Mouse (Mus musculus) megakaryocyte, embryonic 14.5 days (primary cell): ENCODE data around the gene Rnf130. TPM values are rescaled to one million over a fixed set of nuclear protein-coding genes. Genes with fewer than 3 reads are reported as not detected.
A peak's percentile ranks its signal among the peaks of the same experiment; 100 is the strongest.

ENCODE experiments used
- H3K27me3 ChIP-seq: replicated peaks from 2 replicates; pipeline ENCODE3; 2012; ENCODE audit warnings: inconsistent platforms
- H3K36me3 ChIP-seq: replicated peaks from 2 replicates; pipeline ENCODE3; 2012; ENCODE audit warnings: low read length, inconsistent platforms, mixed read lengths
- H3K4me1 ChIP-seq: 2 replicates; pipeline ENCODE4 v1.6.1; 2012; ENCODE audit warnings: inconsistent platforms
- H3K4me3 ChIP-seq: replicated peaks from 2 replicates; pipeline ENCODE3; 2012; ENCODE audit warnings: moderate library complexity, mild to moderate bottlenecking, inconsistent platforms
- H3K9me3 ChIP-seq: 2 replicates; pipeline ENCODE4 v1.6.1; 2012; ENCODE audit warnings: inconsistent platforms
- FLI1 ChIP-seq: IDR thresholded peaks from 2 replicates; pipeline ENCODE4 v1.6.1; 2012; ENCODE audit warnings: low read length, inconsistent platforms, mixed read lengths
- GATA1 ChIP-seq: IDR thresholded peaks from 3 replicates; pipeline ENCODE4 v1.6.1; 2012; ENCODE audit warnings: mixed read lengths, low read length, inconsistent platforms, borderline replicate concordance
- polyA plus RNA-seq: library from polyadenylated mRNA; stranded (reverse); fragments of >175 nt; gene quantifications from 2 replicates; pipeline ENCODE4 v1.2.3, GENCODE M21; 2012; ENCODE audit warnings: low replicate concordance; ENCODE audit not compliant: insufficient read depth

Gene Rnf130
- polyA plus RNA-seq, 1 experiment, result 25.1 TPM

DNA sequence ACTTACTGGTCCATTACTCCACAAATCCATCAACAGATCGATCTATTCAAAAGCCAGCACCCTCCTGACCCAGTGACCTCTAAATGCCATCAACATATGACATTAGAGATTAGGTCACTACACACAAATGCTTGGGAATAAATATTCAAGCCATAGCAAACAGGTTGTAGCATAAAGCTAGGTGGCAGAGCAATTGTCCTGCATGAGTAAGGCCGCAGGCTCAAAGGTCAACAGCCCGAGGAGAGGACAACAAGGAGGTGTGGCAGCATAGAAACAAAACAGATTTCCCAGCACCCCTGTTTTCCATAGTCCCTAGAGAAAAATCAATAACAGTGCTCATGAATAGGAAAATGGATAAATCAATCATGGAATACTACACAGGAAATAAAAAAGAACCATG lies 3.1 kb upstream of the Rnf130 start:
- H3K4me3 ChIP-seq, result no peak overlapping the region
- TF ChIP-seq FLI1, result no peak
- TF ChIP-seq GATA1, result no peak
- H3K9me3 ChIP-seq, result no peaks in the 10 kb centered on the region
- H3K27me3 ChIP-seq, result no peaks in the 10 kb centered on the region
- no peaks in the 10 kb centered on the region for H3K36me3 ChIP-seq
- H3K4me1 ChIP-seq, result peaks cover 48% of the 10 kb centered on the region

DNA sequence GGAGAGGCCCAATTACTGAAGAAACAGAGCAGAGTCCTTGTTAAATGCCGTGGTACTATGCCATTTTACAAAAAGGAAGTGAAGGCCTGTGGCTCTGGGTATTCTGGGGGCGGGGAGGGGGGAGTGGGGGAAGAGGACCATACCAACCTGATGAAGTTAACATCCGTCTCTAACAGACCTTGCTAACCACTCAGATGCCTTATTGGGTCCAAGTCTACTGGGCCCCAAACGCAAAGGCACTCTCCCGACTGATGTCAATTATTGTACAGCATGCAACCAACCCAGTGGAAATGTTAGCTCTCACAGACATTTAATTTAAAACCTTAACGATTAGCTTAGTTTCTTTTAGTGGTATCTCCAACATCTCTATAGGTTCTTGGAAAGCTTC lies 707 bp upstream of the Rnf130 start:
- Histone ChIP-seq H3K27me3 (no peaks in the 10 kb centered on the region), H3K4me1 (peaks cover 47% of the 10 kb centered on the region), H3K4me3 (peak overlapping the region; percentile 99), H3K36me3 (no peaks in the 10 kb centered on the region), H3K9me3 (no peaks in the 10 kb centered on the region)
- TF ChIP-seq GATA1 (no peak), FLI1 (no peak)

DNA sequence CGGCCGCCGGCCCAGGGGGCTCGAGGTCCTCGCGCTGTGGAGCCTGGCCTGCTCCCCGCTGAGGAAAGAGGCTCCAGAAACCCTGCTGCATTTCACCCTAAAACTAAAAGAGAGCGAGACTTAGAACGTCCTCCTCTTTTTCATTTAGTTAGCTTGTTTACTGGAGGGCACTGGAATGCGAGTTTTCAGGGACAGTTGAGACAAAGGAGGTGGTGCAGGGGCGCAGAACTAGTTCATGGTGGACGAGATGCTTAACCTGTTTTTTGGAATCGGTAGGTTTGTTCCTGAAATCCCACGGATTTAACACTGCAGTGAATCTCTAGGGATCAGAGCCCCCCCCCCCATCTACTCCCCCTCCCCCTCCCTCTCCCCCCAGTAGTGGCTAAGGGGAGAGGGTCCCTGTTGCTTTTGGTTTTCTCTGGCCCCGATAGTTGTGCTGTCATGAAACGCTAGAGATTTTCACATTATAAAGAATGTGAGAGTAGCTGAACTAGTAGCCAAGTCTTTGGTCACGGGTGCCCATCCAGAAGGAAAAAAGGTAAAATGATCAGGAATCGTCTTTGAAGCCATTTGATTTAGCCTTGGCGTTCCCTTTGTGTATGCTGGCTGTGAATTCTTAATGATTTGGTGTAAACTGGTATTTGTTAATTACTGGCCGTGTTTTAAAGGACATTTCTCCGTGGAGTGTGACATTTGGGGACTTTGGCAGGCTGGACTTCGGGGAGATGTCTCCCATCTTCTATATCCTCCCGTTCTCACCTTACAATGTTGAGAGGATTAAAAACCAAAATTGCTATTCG lies 775 bp downstream of the Rnf130 start:
- no peaks in the 10 kb centered on the region for H3K9me3 ChIP-seq
- H3K36me3 ChIP-seq, result no peaks in the 10 kb centered on the region
- H3K27me3 ChIP-seq, result no peaks in the 10 kb centered on the region
- H3K4me3 ChIP-seq, result peak overlapping the region; percentile 99
- peaks cover 56% of the 10 kb centered on the region for H3K4me1 ChIP-seq
- TF ChIP-seq GATA1 (no peak), FLI1 (no peak)

DNA sequence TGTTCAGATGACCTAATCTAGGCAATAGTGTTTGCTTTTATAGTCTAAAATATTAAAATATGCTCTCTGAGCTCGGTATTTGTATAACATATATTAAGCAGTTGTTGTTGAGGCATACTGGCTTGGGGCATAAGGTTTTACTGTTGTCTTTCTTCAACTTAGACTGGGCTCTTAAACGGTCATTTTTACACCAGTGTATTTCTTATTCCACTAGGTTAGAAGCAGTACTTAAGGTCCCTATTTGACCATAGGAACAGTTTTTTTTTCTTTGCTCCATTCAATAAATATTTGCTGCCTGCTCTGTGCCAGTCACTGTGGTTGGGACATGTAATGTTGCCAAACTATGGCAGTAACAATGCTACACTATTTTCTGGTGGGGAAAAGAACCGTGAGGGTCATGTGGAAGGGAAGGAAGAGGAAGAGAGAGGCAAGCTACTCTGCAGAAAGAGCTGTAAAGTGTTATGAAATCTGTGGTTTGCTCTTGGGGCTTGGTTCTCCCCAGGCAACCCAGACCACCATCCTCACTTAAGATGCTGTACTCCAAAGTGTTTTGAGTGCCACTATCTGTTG lies 1.5 kb downstream of the Rnf130 start:
- Histone ChIP-seq H3K4me1 (peaks cover 59% of the 10 kb centered on the region), H3K9me3 (no peaks in the 10 kb centered on the region), H3K27me3 (no peaks in the 10 kb centered on the region), H3K36me3 (no peaks in the 10 kb centered on the region), H3K4me3 (peak overlapping the region; percentile 99)
- no peak for TF ChIP-seq GATA1
- TF ChIP-seq FLI1, result no peak

DNA sequence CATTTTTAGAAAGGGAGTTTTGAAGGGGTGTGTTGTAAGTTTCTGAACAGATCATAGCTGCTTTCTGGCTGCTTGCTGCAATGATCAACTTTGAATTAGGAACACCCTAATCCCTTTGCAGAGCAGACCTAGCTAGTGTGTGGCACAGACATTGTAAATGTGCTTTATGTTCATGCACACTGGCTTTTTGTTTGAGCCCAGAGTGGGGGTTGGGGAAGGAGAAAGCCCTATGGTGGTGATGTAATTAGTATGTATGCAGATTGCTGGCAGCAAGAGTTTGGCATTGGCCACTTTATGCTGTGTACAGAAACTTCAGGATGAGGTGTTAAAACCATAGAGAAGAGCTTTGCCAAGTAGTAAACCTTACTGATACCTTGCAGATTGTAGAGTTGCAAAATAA lies 3.3 kb downstream of the Rnf130 start:
- peaks cover 70% of the 10 kb centered on the region for H3K4me1 ChIP-seq

DNA sequence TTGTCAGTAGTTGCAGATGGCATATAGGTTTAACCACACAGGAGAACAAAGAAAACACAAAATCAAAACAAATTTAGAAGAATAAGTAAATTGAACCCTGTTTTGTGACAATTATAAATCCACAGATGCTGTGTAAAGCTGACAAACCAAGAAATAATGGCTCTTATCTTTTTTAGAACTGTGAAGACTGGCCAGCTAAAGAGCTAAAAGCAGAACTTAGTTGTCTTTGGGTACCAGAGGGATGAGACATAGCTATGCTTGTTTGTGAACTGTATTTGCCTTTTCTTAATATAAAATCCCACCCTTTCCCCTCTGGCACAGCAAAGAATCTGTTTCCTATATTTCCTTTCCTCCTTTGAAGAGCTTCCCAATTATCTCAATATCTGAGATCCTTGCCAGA lies 9.0 kb downstream of the Rnf130 start:
- H3K9me3 ChIP-seq, result no peaks in the 10 kb centered on the region
- no peaks in the 10 kb centered on the region for H3K36me3 ChIP-seq
- H3K4me1 ChIP-seq, result peaks cover 67% of the 10 kb centered on the region
- TF ChIP-seq GATA1 (no peak), FLI1 (no peak)
- H3K4me3 ChIP-seq, result no peak overlapping the region
- no peaks in the 10 kb centered on the region for H3K27me3 ChIP-seq

More for the DNA sequence above, 3.3 kb downstream of the Rnf130 start:
- H3K9me3 ChIP-seq, result no peaks in the 10 kb centered on the region
- H3K36me3 ChIP-seq, result no peaks in the 10 kb centered on the region
- H3K27me3 ChIP-seq, result no peaks in the 10 kb centered on the region
- H3K4me3 ChIP-seq, result no peak overlapping the region
- no peak for TF ChIP-seq GATA1
- TF ChIP-seq FLI1, result no peak

DNA sequence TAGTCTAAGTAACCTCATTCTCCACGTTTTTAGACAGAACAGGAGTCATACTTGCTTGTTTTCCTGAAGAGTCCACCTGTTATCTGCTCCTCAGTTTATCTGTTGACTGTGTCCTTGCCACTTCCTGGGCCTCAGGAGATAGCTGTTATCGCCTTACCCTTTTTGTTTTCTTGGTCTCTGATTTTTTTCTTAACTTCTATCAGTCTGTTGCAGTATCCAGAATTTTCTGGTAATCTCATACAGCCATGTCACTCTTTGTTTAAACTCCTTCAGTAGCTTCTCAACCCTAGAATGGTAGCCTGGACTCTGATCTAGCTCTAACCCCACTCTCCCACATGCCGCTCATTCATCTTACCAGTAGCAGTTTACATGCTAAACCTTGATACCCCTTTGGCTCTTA lies 10.6 kb downstream of the Rnf130 start:
- TF ChIP-seq FLI1 (no peak), GATA1 (no peak)
- Histone ChIP-seq H3K4me1 (peaks cover 58% of the 10 kb centered on the region), H3K36me3 (no peaks in the 10 kb centered on the region), H3K9me3 (no peaks in the 10 kb centered on the region), H3K4me3 (no peak overlapping the region), H3K27me3 (no peaks in the 10 kb centered on the region)

DNA sequence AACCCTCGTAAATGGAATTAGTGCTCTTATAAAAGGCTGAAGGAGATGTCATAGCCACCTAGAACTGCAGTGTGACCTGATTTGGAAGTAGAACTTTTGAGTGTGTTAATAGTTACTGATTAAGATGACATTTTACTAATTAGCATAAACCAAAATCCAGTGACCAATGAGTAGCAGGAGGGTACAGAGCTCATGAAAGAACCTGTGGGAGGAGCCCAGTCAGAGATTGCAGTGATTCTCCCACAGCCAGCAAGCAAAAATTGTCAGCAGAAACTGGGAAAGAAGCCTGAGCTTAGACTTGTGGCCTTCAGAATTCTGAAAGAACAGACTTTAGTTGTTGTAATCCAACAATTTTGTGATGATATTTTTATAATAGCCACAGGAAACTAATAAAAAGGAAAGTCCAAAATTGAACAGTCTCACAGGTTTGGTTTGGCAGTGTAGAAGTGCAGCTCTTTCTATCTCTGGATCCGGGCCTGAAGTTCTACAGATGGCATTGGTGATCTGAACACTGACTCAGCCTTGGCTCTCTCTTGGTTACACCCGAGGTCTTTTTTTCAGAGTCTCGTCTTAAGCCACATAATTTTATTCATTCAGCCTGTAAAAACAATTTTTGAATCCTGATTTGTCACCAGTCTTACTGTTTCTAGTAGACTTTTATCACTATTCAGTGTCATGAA lies 11.8 kb downstream of the Rnf130 start:
- no peaks in the 10 kb centered on the region for H3K27me3 ChIP-seq
- no peak for TF ChIP-seq FLI1
- no peak for TF ChIP-seq GATA1
- no peaks in the 10 kb centered on the region for H3K36me3 ChIP-seq
- no peak overlapping the region for H3K4me3 ChIP-seq
- H3K9me3 ChIP-seq, result no peaks in the 10 kb centered on the region
- H3K4me1 ChIP-seq, result peaks cover 60% of the 10 kb centered on the region

DNA sequence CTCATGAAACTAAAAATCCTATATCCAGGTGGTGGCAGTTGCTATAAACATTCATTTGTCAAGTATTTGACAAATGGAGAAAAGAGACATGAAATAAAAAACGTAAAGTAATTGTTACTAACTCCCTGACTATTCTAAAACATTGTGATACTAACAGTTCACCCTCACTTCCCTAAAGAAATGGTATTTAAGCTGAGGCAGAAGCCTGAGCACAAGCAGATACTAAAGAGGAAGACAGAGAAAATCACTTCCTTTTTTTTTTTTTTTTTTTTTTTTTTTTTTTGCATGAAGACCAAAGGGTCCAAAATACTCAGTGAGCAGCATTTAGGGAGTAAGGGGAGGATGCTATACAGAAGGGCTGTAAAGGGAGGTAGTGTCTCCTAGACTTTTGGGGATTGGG lies 13.6 kb downstream of the Rnf130 start:
- H3K4me1 ChIP-seq, result peaks cover 61% of the 10 kb centered on the region
- TF ChIP-seq FLI1 (no peak), GATA1 (no peak)
- H3K27me3 ChIP-seq, result no peaks in the 10 kb centered on the region

DNA sequence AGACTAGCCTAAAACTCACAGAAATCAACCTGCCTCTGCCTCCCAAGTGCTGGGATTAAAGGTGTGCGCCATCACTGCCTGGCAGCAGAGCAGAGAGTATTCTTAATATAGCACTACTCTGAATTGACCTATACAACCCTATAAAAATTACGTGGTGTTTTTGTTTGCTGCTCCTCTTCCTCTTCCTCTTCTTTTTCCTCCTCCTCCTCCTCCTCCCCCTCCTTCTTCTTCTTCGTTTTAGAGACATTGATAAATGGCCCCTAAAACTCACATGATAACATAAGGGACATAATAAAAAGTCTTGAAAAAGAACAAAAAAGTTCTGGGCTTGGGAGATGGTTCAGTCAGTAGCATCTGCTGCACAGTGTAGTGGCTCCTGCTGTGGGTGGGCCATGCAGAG lies 16.0 kb downstream of the Rnf130 start:
- H3K4me3 ChIP-seq, result no peak overlapping the region
- TF ChIP-seq FLI1 (no peak), GATA1 (no peak)
- H3K4me1 ChIP-seq, result peaks cover 57% of the 10 kb centered on the region
- H3K27me3 ChIP-seq, result no peaks in the 10 kb centered on the region
- H3K9me3 ChIP-seq, result no peaks in the 10 kb centered on the region
- no peaks in the 10 kb centered on the region for H3K36me3 ChIP-seq

More for the DNA sequence above, 13.6 kb downstream of the Rnf130 start:
- Histone ChIP-seq H3K4me3 (no peak overlapping the region), H3K36me3 (no peaks in the 10 kb centered on the region), H3K9me3 (no peaks in the 10 kb centered on the region)

DNA sequence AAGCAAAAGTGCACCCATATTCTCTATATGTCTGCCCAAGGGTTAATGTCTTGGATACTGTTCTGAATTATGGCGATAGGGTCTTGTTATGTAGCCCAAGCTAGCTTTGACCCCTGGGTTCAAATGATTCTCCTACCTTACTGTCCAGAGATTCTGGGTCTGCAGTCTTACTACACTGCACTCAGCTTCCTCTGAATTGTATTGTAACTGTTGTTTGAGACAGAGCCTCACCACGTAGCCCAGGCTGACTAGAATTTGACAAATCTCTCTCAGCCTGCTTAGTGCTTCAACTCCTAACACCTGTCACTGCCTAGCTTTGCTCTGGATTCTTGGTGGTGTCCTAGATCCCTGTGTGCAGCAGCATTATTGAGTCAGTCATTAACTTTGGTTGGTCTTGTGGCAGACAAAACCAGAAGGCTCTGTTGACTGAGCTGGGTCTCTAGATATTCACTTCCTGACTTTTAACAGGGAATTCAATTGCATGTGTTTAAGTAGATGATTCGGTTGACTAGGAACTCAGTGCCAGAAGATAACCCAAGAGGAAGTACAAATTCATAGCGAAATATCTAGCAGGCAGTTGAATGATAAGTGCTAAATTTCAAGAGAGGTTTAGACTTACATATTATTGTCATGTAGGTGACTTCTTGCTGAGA lies 17.3 kb downstream of the Rnf130 start:
- H3K4me3 ChIP-seq, result peak overlapping the region; percentile 62
- TF ChIP-seq GATA1 (no peak), FLI1 (no peak)
- H3K4me1 ChIP-seq, result peaks cover 58% of the 10 kb centered on the region
- no peaks in the 10 kb centered on the region for H3K9me3 ChIP-seq
- no peaks in the 10 kb centered on the region for H3K36me3 ChIP-seq
- no peaks in the 10 kb centered on the region for H3K27me3 ChIP-seq
